Mouse (Mus musculus) cortical plate, adult 2 months (tissue): ENCODE measurements at regions not wholly inside any gene's neighbourhood (a gene's known extent, or its start where the extent isn't known, plus 50 kb on each side); places are given as distances from the start of the nearest gene placed in this dataset.

Source experiments
- CTCF ChIP-seq: fragments of 200-500 bp; IDR thresholded peaks from 2 replicates; pipeline ENCODE4 v1.5.1; 2011; ENCODE audit warnings: mild to moderate bottlenecking, control low read depth, low read length; ENCODE audit not compliant: insufficient read depth; ENCODE audit errors: extremely low read depth
- POLR2A ChIP-seq: fragments of 200-500 bp; IDR thresholded peaks from 2 replicates; pipeline ENCODE4 v1.6.1; 2011; ENCODE audit warnings: mild to moderate bottlenecking, low read length, control low read depth; ENCODE audit not compliant: insufficient read depth; ENCODE audit errors: extremely low read depth

- no peak for TF ChIP-seq POLR2A
- TF ChIP-seq CTCF: no peak
These were observed 144.1 kb upstream of the Zfp618 start for GRCm38 (mm10) chr4:62821288-62821687.
